In genomic region chr11:101095314-101096024, GRCm38 (mm10) we compare ENCODE assay signal across 8 mouse cellular contexts. TPM values are rescaled to one million over a fixed set of nuclear protein-coding genes. Genes with fewer than 3 reads are reported as not detected.
A peak's percentile ranks its signal among the peaks of the same experiment; 100 is the strongest.
DNase-seq lines count a peak whose midpoint lies in the region; ATAC-seq and TF ChIP-seq lines count a peak whose summit lies in the region.

Psmc3ip (minus strand) TSS chr11:101095436.

- peak within 1 kb of the TSS; percentile 95 for H3K27ac ChIP-seq in bone marrow, adult 2 months (ENCODE audit: control insufficient read depth, insufficient read depth, low read depth, low read length, poor library complexity)
- peak within 1 kb of the TSS; percentile 80 for H3K27ac ChIP-seq in embryonic facial prominence, embryonic 14.5 days (replicated peaks; ENCODE audit: low read depth, low read length)
- peak within 1 kb of the TSS; percentile 63; the same call in 1 of the 2 replicates for H3K27ac ChIP-seq in limb, embryonic 13.5 days
- peak within 1 kb of the TSS; percentile 90 for H3K27ac ChIP-seq in midbrain, embryonic 15.5 days

- ATAC-seq in embryonic facial prominence, embryonic 14.5 days (ENCODE audit: low read depth): peak; percentile 95
- peak; percentile 94 for ATAC-seq in limb, embryonic 13.5 days (ENCODE audit: low FRiP score, low read depth)
- ATAC-seq in midbrain, embryonic 15.5 days (replicated peaks): peak; percentile 96

- DNase-seq in A20 (ENCODE audit: low read depth, low spot score): peak; percentile 98
- DNase-seq in embryonic facial prominence, embryonic 14.5 days (ENCODE audit: low spot score): peak; percentile 98
- DNase-seq in heart, adult 8-10 months (ENCODE audit: low spot score): peak; percentile 97
- DNase-seq in kidney, adult 8-10 months: peak; percentile 96 to 97
- DNase-seq in spleen, adult 18-20 months: peak; percentile 85 to 93

- H3K9ac ChIP-seq in embryonic facial prominence, embryonic 14.5 days (ENCODE audit: low read depth, low read length): peak within 1 kb of the TSS; percentile 71
- H3K9ac ChIP-seq in limb, embryonic 13.5 days: peak within 1 kb of the TSS; percentile 80
- peak within 1 kb of the TSS; percentile 75 for H3K9ac ChIP-seq in midbrain, embryonic 15.5 days

- H3K36me3 ChIP-seq in embryonic facial prominence, embryonic 14.5 days (ENCODE audit: control insufficient read depth, insufficient read depth, low read length): peaks cover 72% of the 10 kb centered on the region
- peaks cover 72% of the 10 kb centered on the region for H3K36me3 ChIP-seq in limb, embryonic 13.5 days
- peaks cover 58% of the 10 kb centered on the region for H3K36me3 ChIP-seq in midbrain, embryonic 15.5 days (replicated peaks)

- peak within 1 kb of the TSS; percentile 84 for H3K4me3 ChIP-seq in bone marrow, adult 2 months (replicated peaks; ENCODE audit: control insufficient read depth, low read depth, low read length)
- H3K4me3 ChIP-seq in embryonic facial prominence, embryonic 14.5 days (ENCODE audit: low read depth, low read length): peak within 1 kb of the TSS; percentile 66
- H3K4me3 ChIP-seq in limb, embryonic 13.5 days: peak within 1 kb of the TSS; percentile 75
- peak within 1 kb of the TSS; percentile 68 for H3K4me3 ChIP-seq in midbrain, embryonic 15.5 days

- H3K27me3 ChIP-seq in embryonic facial prominence, embryonic 14.5 days (replicated peaks; ENCODE audit: control insufficient read depth, insufficient read depth, low read length): no peaks in the 10 kb centered on the region
- H3K27me3 ChIP-seq in limb, embryonic 13.5 days: no peaks in the 10 kb centered on the region
- H3K27me3 ChIP-seq in midbrain, embryonic 15.5 days (replicated peaks): no peaks in the 10 kb centered on the region

- H3K4me2 ChIP-seq in embryonic facial prominence, embryonic 14.5 days (ENCODE audit: low read depth, low read length): peak within 1 kb of the TSS; percentile 96
- H3K4me2 ChIP-seq in limb, embryonic 13.5 days (replicated peaks): peak within 1 kb of the TSS; percentile 93
- peak within 1 kb of the TSS; percentile 84 for H3K4me2 ChIP-seq in midbrain, embryonic 15.5 days

- peak; percentile 80 for TF ChIP-seq CTCF in bone marrow, adult 2 months (IDR thresholded peaks at IDR 0.05; ENCODE audit: control insufficient read depth, insufficient read depth, low read length)

- peak; percentile 75; the same call in 1 of the 2 replicates for TF ChIP-seq POLR2A in bone marrow, adult 2 months (IDR thresholded peaks at IDR 0.05; ENCODE audit: borderline replicate concordance, control insufficient read depth, low read depth, low read length)

- under 1% methylated on average over 43 of the region's 43 CpGs for WGBS in bone marrow, adult 2 months
- WGBS in embryonic facial prominence, embryonic 14.5 days: 1% methylated on average over 43 of the region's 43 CpGs
- under 1% methylated on average over 43 of the region's 43 CpGs for WGBS in limb, embryonic 13.5 days
- WGBS in midbrain, embryonic 15.5 days: under 1% methylated on average over 43 of the region's 43 CpGs

- no peaks in the 10 kb centered on the region for H3K9me3 ChIP-seq in embryonic facial prominence, embryonic 14.5 days (ENCODE audit: control insufficient read depth, low read length)
- no peaks in the 10 kb centered on the region for H3K9me3 ChIP-seq in limb, embryonic 13.5 days
- no peaks in the 10 kb centered on the region for H3K9me3 ChIP-seq in midbrain, embryonic 15.5 days

- H3K4me1 ChIP-seq in bone marrow, adult 2 months (ENCODE audit: control insufficient read depth, insufficient read depth, low read length): no peaks in the 10 kb centered on the region
- H3K4me1 ChIP-seq in embryonic facial prominence, embryonic 14.5 days (ENCODE audit: control insufficient read depth, insufficient read depth, low read length): no peaks in the 10 kb centered on the region
- H3K4me1 ChIP-seq in limb, embryonic 13.5 days: peaks cover 20% of the 10 kb centered on the region
- peaks cover 13% of the 10 kb centered on the region for H3K4me1 ChIP-seq in midbrain, embryonic 15.5 days

RNA-seq across cellular contexts. Expression of gene Psmc3ip, which starts in this region (rescaled TPM):
- polyA plus RNA-seq in bone marrow, adult 2 months (2011; ENCODE audit: insufficient read depth, insufficient read length, low replicate concordance, missing spikeins): 12.6 and 14.3 TPM in 2 replicates
- polyA plus RNA-seq in embryonic facial prominence, embryonic 14.5 days (2014; fragmentation: Nextera tagmentation; extraction: Ambion mirVana): 27.2 and 34.4 TPM in 2 replicates
- total RNA-seq in heart, adult 8-10 months (2022): 1 to 10 TPM; 2.3 to 3.1 (median 2.8) TPM
- 43.0 and 44.5 TPM in 2 replicates for polyA plus RNA-seq in limb, embryonic 13.5 days (2015; fragmentation: Nextera tagmentation; extraction: Ambion mirVana)
- polyA plus RNA-seq in midbrain, embryonic 15.5 days (2015; fragmentation: Nextera tagmentation; extraction: Ambion mirVana): 18.3 and 20.3 TPM in 2 replicates

Comparison
In these comparisons a context has a peak if more than half of its experiments do, and no peak if none do; other contexts are left out.
1. Peak in every context shown above with its lines: DNase-seq, ATAC-seq, H3K4me3 ChIP-seq and H3K27ac ChIP-seq.